Mouse (Mus musculus): Measurements from ENCODE around the gene Nppb. TPM values are rescaled to one million over a fixed set of nuclear protein-coding genes. Genes with fewer than 3 reads are reported as not detected.

Nppb gene
- polyA plus RNA-seq, 1 experiment from 2014 or later: not detected

GRCm38 (mm10) chr4:148000202-148000772 is 14.7 kb downstream of the Nppb start, which contains the start of gene Nppa:
TSS of gene Nppa (plus strand) at chr4:148000722.
- Histone ChIP-seq H3K4me2 (ENCODE audit: low read length) (no peak within 1 kb of the TSS), H3K9ac (ENCODE audit: low read depth, low read length) (0 out of 2 replicates have a peak within 1 kb of the TSS, but pooled peaks have one; percentile 12), H3K27me3 (ENCODE audit: control insufficient read depth, insufficient read depth, low read depth, low read length) (no peaks in the 10 kb centered on the region), H3K4me3 (ENCODE audit: low read depth, low read length) (no peak within 1 kb of the TSS), H3K9me3 (replicated peaks; ENCODE audit: control insufficient read depth, low read length, poor library complexity, severe bottlenecking) (no peaks in the 10 kb centered on the region), H3K36me3 (ENCODE audit: control insufficient read depth, insufficient read depth, low read length) (peaks cover 5% of the 10 kb centered on the region; the same call in 1 of the 2 replicates), H3K27ac (ENCODE audit: low read length) (peak within 1 kb of the TSS; percentile 60), H3K4me1 (ENCODE audit: control insufficient read depth, insufficient read depth, low read length) (peaks cover 23% of the 10 kb centered on the region)
- peak; percentile 59 for ATAC-seq
- 36% methylated on average over 12 of the region's 12 CpGs for WGBS

GRCm38 (mm10) chr4:148001013-148001789 is 15.6 kb downstream of the Nppb start:
- Histone ChIP-seq H3K27ac (ENCODE audit: low read length) (peak overlapping the region; percentile 60), H3K36me3 (ENCODE audit: control insufficient read depth, insufficient read depth, low read length) (peaks cover 11% of the 10 kb centered on the region; the same call in 1 of the 2 replicates), H3K27me3 (ENCODE audit: control insufficient read depth, insufficient read depth, low read depth, low read length) (no peaks in the 10 kb centered on the region), H3K9me3 (replicated peaks; ENCODE audit: control insufficient read depth, low read length, poor library complexity, severe bottlenecking) (no peaks in the 10 kb centered on the region), H3K9ac (ENCODE audit: low read depth, low read length) (0 out of 2 replicates have a peak overlapping the region, but pooled peaks have one; percentile 12), H3K4me3 (ENCODE audit: low read depth, low read length) (no peak overlapping the region), H3K4me1 (ENCODE audit: control insufficient read depth, insufficient read depth, low read length) (peaks cover 23% of the 10 kb centered on the region), H3K4me2 (ENCODE audit: low read length) (no peak overlapping the region)
- peak; percentile 15 for ATAC-seq
- 56% methylated on average over 17 of the region's 17 CpGs for WGBS

- H3K4me1 ChIP-seq (ENCODE audit: control insufficient read depth, insufficient read depth, low read length): peaks cover 23% of the 10 kb centered on the region
- no peak for ATAC-seq
- H3K4me2 ChIP-seq (ENCODE audit: low read length): no peak overlapping the region
- H3K9me3 ChIP-seq (replicated peaks; ENCODE audit: control insufficient read depth, low read length, poor library complexity, severe bottlenecking): no peaks in the 10 kb centered on the region
- peaks cover 13% of the 10 kb centered on the region; the same call in 1 of the 2 replicates for H3K36me3 ChIP-seq (ENCODE audit: control insufficient read depth, insufficient read depth, low read length)
- H3K27me3 ChIP-seq (ENCODE audit: control insufficient read depth, insufficient read depth, low read depth, low read length): no peaks in the 10 kb centered on the region
- peak overlapping the region; percentile 60 for H3K27ac ChIP-seq (ENCODE audit: low read length)
- H3K9ac ChIP-seq (ENCODE audit: low read depth, low read length): 0 out of 2 replicates have a peak overlapping the region, but pooled peaks have one; percentile 11
- 39% methylated on average over 8 of the region's 8 CpGs for WGBS
- no peak overlapping the region for H3K4me3 ChIP-seq (ENCODE audit: low read depth, low read length)
These were observed 16.3 kb downstream of the Nppb start for GRCm38 (mm10) chr4:148001866-148002265.

GRCm38 (mm10) chr4:148004361-148004760 is 18.8 kb downstream of the Nppb start:
- WGBS: 89% methylated on average over 7 of the region's 7 CpGs
- H3K36me3 ChIP-seq (ENCODE audit: control insufficient read depth, insufficient read depth, low read length): peaks cover 17% of the 10 kb centered on the region; the same call in 1 of the 2 replicates

GRCm38 (mm10) chr4:148008412-148008811 is 22.8 kb downstream of the Nppb start:
- no peak overlapping the region for H3K27ac ChIP-seq (ENCODE audit: low read length)
- no peaks in the 10 kb centered on the region for H3K4me1 ChIP-seq (ENCODE audit: control insufficient read depth, insufficient read depth, low read length)
- no peak overlapping the region for H3K9ac ChIP-seq (ENCODE audit: low read depth, low read length)
- H3K27me3 ChIP-seq (ENCODE audit: control insufficient read depth, insufficient read depth, low read depth, low read length): no peaks in the 10 kb centered on the region
- no peaks in the 10 kb centered on the region for H3K9me3 ChIP-seq (replicated peaks; ENCODE audit: control insufficient read depth, low read length, poor library complexity, severe bottlenecking)
- 77% methylated on average over 4 of the region's 4 CpGs for whole genome bisulfite sequencing
- no peak overlapping the region for H3K4me2 ChIP-seq (ENCODE audit: low read length)
- ATAC-seq: no peak
- no peak overlapping the region for H3K4me3 ChIP-seq (ENCODE audit: low read depth, low read length)
- H3K36me3 ChIP-seq (ENCODE audit: control insufficient read depth, insufficient read depth, low read length): peaks cover 55% of the 10 kb centered on the region

More at GRCm38 (mm10) chr4:148004361-148004760, 18.8 kb downstream of the Nppb start:
- Histone ChIP-seq H3K27me3 (ENCODE audit: control insufficient read depth, insufficient read depth, low read depth, low read length) (no peaks in the 10 kb centered on the region), H3K27ac (ENCODE audit: low read length) (no peak overlapping the region), H3K4me1 (ENCODE audit: control insufficient read depth, insufficient read depth, low read length) (peaks cover 23% of the 10 kb centered on the region), H3K4me2 (ENCODE audit: low read length) (no peak overlapping the region), H3K9me3 (replicated peaks; ENCODE audit: control insufficient read depth, low read length, poor library complexity, severe bottlenecking) (no peaks in the 10 kb centered on the region), H3K9ac (ENCODE audit: low read depth, low read length) (no peak overlapping the region), H3K4me3 (ENCODE audit: low read depth, low read length) (no peak overlapping the region)
- ATAC-seq: no peak

GRCm38 (mm10) chr4:148009641-148010040 is 24.1 kb downstream of the Nppb start:
- Histone ChIP-seq H3K36me3 (ENCODE audit: control insufficient read depth, insufficient read depth, low read length) (peaks cover 63% of the 10 kb centered on the region), H3K4me2 (ENCODE audit: low read length) (no peak overlapping the region), H3K9me3 (replicated peaks; ENCODE audit: control insufficient read depth, low read length, poor library complexity, severe bottlenecking) (no peaks in the 10 kb centered on the region), H3K9ac (ENCODE audit: low read depth, low read length) (no peak overlapping the region), H3K4me1 (ENCODE audit: control insufficient read depth, insufficient read depth, low read length) (no peaks in the 10 kb centered on the region), H3K4me3 (ENCODE audit: low read depth, low read length) (no peak overlapping the region), H3K27me3 (ENCODE audit: control insufficient read depth, insufficient read depth, low read depth, low read length) (no peaks in the 10 kb centered on the region), H3K27ac (ENCODE audit: low read length) (no peak overlapping the region)
- 94% methylated on average over 2 of the region's 2 CpGs for WGBS
- no peak for ATAC-seq

- no peaks in the 10 kb centered on the region for H3K4me1 ChIP-seq (ENCODE audit: control insufficient read depth, insufficient read depth, low read length)
- no peaks in the 10 kb centered on the region for H3K27me3 ChIP-seq (ENCODE audit: control insufficient read depth, insufficient read depth, low read depth, low read length)
- H3K4me2 ChIP-seq (ENCODE audit: low read length): no peak overlapping the region
- H3K9ac ChIP-seq (ENCODE audit: low read depth, low read length): no peak overlapping the region
- H3K27ac ChIP-seq (ENCODE audit: low read length): no peak overlapping the region
- no peak overlapping the region for H3K4me3 ChIP-seq (ENCODE audit: low read depth, low read length)
- no peak for ATAC-seq
- no peaks in the 10 kb centered on the region for H3K9me3 ChIP-seq (replicated peaks; ENCODE audit: control insufficient read depth, low read length, poor library complexity, severe bottlenecking)
- WGBS: 67% methylated on average over 3 of the region's 3 CpGs
- peaks cover 68% of the 10 kb centered on the region for H3K36me3 ChIP-seq (ENCODE audit: control insufficient read depth, insufficient read depth, low read length)
These were observed 25.7 kb downstream of the Nppb start for GRCm38 (mm10) chr4:148011332-148011731.

- H3K27me3 ChIP-seq (ENCODE audit: control insufficient read depth, insufficient read depth, low read depth, low read length): no peaks in the 10 kb centered on the region
- H3K4me3 ChIP-seq (ENCODE audit: low read depth, low read length): no peak overlapping the region
- H3K9me3 ChIP-seq (replicated peaks; ENCODE audit: control insufficient read depth, low read length, poor library complexity, severe bottlenecking): no peaks in the 10 kb centered on the region
- no peak overlapping the region for H3K4me2 ChIP-seq (ENCODE audit: low read length)
- 95% methylated on average over 4 of the region's 4 CpGs for WGBS
- H3K27ac ChIP-seq (ENCODE audit: low read length): no peak overlapping the region
- peaks cover 75% of the 10 kb centered on the region for H3K36me3 ChIP-seq (ENCODE audit: control insufficient read depth, insufficient read depth, low read length)
- ATAC-seq: no peak
- H3K9ac ChIP-seq (ENCODE audit: low read depth, low read length): no peak overlapping the region
- H3K4me1 ChIP-seq (ENCODE audit: control insufficient read depth, insufficient read depth, low read length): no peaks in the 10 kb centered on the region
These were observed 26.6 kb downstream of the Nppb start for GRCm38 (mm10) chr4:148012216-148012615.

- no peak overlapping the region for H3K27ac ChIP-seq (ENCODE audit: low read length)
- H3K27me3 ChIP-seq (ENCODE audit: control insufficient read depth, insufficient read depth, low read depth, low read length): no peaks in the 10 kb centered on the region
- 78% methylated on average over 10 of the region's 10 CpGs for WGBS
- peaks cover 79% of the 10 kb centered on the region for H3K36me3 ChIP-seq (ENCODE audit: control insufficient read depth, insufficient read depth, low read length)
- H3K4me3 ChIP-seq (ENCODE audit: low read depth, low read length): no peak overlapping the region
- no peak overlapping the region for H3K9ac ChIP-seq (ENCODE audit: low read depth, low read length)
- H3K4me1 ChIP-seq (ENCODE audit: control insufficient read depth, insufficient read depth, low read length): no peaks in the 10 kb centered on the region
- no peak for ATAC-seq
- no peaks in the 10 kb centered on the region for H3K9me3 ChIP-seq (replicated peaks; ENCODE audit: control insufficient read depth, low read length, poor library complexity, severe bottlenecking)
- H3K4me2 ChIP-seq (ENCODE audit: low read length): no peak overlapping the region
These were observed 29.8 kb downstream of the Nppb start for GRCm38 (mm10) chr4:148015418-148015817.
